Mouse (Mus musculus) cerebellum, adult 2 months (tissue): ENCODE measurements around the gene Tmeff2.

Experiments used
- CTCF ChIP-seq: fragments of 200-500 bp; IDR thresholded peaks from 2 replicates; pipeline ENCODE4 v1.5.1; 2011; ENCODE audit warnings: low read depth, mild to moderate bottlenecking, control low read depth, low read length, moderate library complexity, borderline replicate concordance; ENCODE audit not compliant: insufficient read depth
- POLR2A ChIP-seq: fragments of 200-500 bp; IDR thresholded peaks from 2 replicates; pipeline ENCODE4 v1.6.1; 2011; ENCODE audit warnings: low read length, control low read depth, borderline replicate concordance; ENCODE audit not compliant: insufficient read depth

DNA sequence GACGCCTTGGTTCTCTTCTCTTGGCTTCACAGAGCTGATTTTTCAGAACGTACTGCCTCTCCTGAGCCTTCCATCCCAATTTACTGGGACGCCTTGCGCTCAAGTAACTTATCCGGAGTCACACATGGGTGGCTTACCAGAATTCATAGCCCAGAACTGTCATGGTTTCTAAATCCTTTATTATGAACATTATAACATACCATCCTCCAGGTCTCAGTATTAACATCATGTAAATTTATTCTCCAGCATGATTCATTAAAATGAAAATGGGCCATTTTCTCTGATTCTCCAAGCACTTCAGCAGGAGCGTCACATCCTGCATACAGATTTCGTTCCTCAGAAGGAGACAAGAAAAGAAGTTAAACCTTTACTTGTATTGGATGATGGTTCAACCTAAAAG, 144.4 kb downstream of the Tmeff2 start:
- TF ChIP-seq CTCF (no peak), POLR2A (no peak)
